Mouse (Mus musculus): ENCODE measurements around the gene Olfr1223. TPM values are rescaled to one million over a fixed set of nuclear protein-coding genes. Genes with fewer than 3 reads are reported as not detected.
"Not testable (repeated sequence)": the region's sequence is repeated elsewhere in the genome, so short reads cannot be mapped to it uniquely, and the experiment has no call there.

Olfr1223 gene
- total RNA-seq (2021): not detected
- long read RNA-seq, experiment 1: 0 reads
- long read RNA-seq, experiment 2: 0 reads

- TF ChIP-seq CTCF (conservative IDR thresholded peaks at IDR 0.05): no peak
- H3K4me3 ChIP-seq: no peak within 1 kb of the TSS
- no peak within 1 kb of the TSS for H3K27ac ChIP-seq
- DNase-seq (ENCODE audit: low spot score in 2 of 2): no peak
These were observed at the start of gene Olfr1223 for GRCm38 (mm10) chr2:89151460-89151859. Olfr1223 (minus strand) TSS chr2:89151560.

- Histone ChIP-seq H3K27ac (no peak within 1 kb of the TSS), H3K4me3 (no peak within 1 kb of the TSS)
- DNase-seq (ENCODE audit: low spot score in 2 of 2): no peak
- TF ChIP-seq CTCF (conservative IDR thresholded peaks at IDR 0.05): no peak
These were observed 48.6 kb upstream of the Olfr1223 start, which contains the start of gene Olfr1226 for GRCm38 (mm10) chr2:89199948-89200347. Olfr1226 (minus strand) TSS chr2:89200048.

DNA sequence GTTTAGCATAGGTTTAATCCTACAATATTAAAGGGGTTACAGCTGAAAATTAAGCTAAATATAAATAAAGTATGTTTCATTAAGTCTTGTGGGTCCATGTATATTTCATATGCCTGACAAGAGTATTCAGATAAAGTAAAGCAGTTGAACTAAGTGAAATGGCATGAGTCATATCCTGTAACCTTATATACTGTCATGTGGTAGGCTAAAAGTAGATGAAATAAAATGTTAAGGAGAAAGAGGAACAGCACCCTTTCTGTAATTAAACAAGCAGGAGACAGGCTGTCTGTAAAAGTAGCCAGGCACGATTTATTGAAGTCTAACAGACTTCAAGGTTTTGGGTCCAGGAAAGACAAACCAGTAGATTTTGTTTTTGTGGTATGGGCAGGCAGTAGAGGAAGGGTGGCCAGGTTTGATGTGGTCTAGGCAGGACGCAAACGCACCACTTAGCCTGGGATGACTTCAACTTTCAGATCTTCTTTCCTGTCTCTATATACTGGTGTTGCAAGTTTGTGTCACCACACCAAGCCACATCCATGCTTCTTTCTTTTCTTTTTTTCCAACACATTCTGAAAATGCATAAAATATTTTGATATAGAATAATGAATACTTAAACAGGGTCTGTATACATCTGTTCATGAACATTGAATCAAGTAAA lies 45.1 kb upstream of the Olfr1223 start:
- no peak for DNase-seq (ENCODE audit: low spot score in 2 of 2)
- H3K4me3 ChIP-seq: no peak overlapping the region
- no peak for TF ChIP-seq CTCF (conservative IDR thresholded peaks at IDR 0.05)
- no peak overlapping the region for H3K27ac ChIP-seq

- TF ChIP-seq CTCF (conservative IDR thresholded peaks at IDR 0.05): no peak
- DNase-seq (ENCODE audit: low spot score in 2 of 2): no peak
- H3K4me3 ChIP-seq: no peak within 1 kb of the TSS
- no peak within 1 kb of the TSS for H3K27ac ChIP-seq
These were observed 23.2 kb upstream of the Olfr1223 start, which contains the start of gene Olfr1225 for GRCm38 (mm10) chr2:89174569-89174968. Olfr1225 (minus strand) TSS chr2:89174669.

GRCm38 (mm10) chr2:89164711-89165110 lies 13.4 kb upstream of the Olfr1223 start:
- not testable (repeated sequence) for H3K4me3 ChIP-seq; DNase-seq (ENCODE audit: low spot score in 2 of 2); H3K27ac ChIP-seq

DNA sequence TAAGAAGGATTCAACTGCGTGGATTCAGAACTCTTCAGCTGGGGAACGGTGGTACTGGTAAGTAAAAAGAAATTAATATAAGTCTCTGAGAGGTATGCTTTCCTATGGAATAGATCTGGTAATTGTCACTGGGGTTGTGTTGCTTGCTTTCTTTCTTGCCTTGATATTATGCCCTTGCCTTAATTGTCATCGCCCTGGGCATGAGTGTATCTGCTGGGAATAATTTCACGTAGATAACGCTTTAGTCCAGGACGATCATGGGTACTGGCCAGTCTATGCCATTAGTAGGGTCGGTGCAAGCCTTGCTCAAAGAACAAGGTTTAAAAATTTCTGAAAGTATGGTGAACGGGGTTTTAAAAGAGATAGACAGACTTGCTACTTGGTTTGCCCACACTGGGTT lies 12.6 kb upstream of the Olfr1223 start, which contains the start of gene Olfr1224-ps1:
Olfr1224-ps1 (minus strand) TSS at position 101 of the 400 bp plus-strand sequence.
- not testable (repeated sequence) for H3K4me3 ChIP-seq, H3K27ac ChIP-seq

GRCm38 (mm10) chr2:89132954-89133353 lies 18.4 kb downstream of the Olfr1223 start, which contains the start of gene Olfr1222:
Olfr1222 (minus strand) TSS chr2:89133054.
- no peak within 1 kb of the TSS for H3K27ac ChIP-seq
- no peak for DNase-seq (ENCODE audit: low spot score in 2 of 2)
- H3K4me3 ChIP-seq: no peak within 1 kb of the TSS
- TF ChIP-seq CTCF (conservative IDR thresholded peaks at IDR 0.05): no peak

More for the DNA sequence above, 12.6 kb upstream of the Olfr1223 start, which contains the start of gene Olfr1224-ps1:
- not testable (repeated sequence) for DNase-seq (ENCODE audit: low spot score in 2 of 2)

DNA sequence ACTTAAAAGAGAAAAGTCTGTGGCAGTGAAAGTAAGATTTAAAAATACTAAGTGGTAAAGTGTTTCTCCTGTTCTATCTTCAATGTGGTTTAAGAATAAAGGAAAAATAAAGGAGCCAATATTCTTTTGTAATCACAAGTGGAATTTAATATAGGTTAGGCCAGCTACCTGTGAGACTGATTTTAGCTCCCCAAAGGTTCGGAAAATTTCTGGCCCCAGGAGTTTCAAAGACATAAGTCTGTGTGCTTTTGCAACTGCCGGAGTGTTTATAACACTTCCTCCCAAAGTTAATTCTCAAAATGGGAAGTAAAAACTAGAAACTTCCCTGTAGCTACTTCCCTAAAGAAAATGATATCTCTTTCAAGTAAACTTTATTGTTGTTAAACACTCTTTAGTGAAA lies 34.2 kb downstream of the Olfr1223 start, which contains the start of gene Olfr1221:
Olfr1221 (minus strand) TSS at position 101 of the 400 bp plus-strand sequence.
- H3K4me3 ChIP-seq: no peak within 1 kb of the TSS
- no peak for TF ChIP-seq CTCF (conservative IDR thresholded peaks at IDR 0.05)
- no peak within 1 kb of the TSS for H3K27ac ChIP-seq
- no peak for DNase-seq (ENCODE audit: low spot score in 2 of 2)

DNA sequence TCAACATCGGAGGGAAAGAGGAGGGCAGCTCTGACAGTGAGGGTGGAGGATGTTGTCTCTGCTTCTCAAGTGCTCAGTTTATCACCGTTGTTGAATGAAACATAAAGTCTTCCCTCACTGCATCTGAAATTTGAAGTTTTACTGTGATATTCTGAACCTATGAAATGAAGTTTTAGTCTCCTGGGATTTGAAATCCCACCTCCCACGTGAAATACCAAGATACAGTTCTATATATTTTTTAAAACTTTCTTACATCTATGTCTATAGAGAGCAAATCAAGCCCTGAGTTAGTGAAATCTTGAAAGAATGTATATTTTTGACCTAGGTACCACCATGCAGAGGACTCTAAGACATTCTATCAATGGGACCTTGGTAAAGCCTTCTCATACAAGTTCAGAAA lies 44.6 kb downstream of the Olfr1223 start, which contains the start of gene Olfr1220:
Olfr1220 (minus strand) TSS at position 101 of the 400 bp plus-strand sequence.
- H3K27ac ChIP-seq: no peak within 1 kb of the TSS
- no peak for TF ChIP-seq CTCF (conservative IDR thresholded peaks at IDR 0.05)
- no peak for DNase-seq (ENCODE audit: low spot score in 2 of 2)

GRCm38 (mm10) chr2:89105651-89106050 lies 45.7 kb downstream of the Olfr1223 start:
- no peak overlapping the region for H3K27ac ChIP-seq
- DNase-seq (ENCODE audit: low spot score in 2 of 2): no peak
- no peak for TF ChIP-seq CTCF (conservative IDR thresholded peaks at IDR 0.05)

More for the DNA sequence above, 44.6 kb downstream of the Olfr1223 start, which contains the start of gene Olfr1220:
- no peak within 1 kb of the TSS for H3K4me3 ChIP-seq

DNA sequence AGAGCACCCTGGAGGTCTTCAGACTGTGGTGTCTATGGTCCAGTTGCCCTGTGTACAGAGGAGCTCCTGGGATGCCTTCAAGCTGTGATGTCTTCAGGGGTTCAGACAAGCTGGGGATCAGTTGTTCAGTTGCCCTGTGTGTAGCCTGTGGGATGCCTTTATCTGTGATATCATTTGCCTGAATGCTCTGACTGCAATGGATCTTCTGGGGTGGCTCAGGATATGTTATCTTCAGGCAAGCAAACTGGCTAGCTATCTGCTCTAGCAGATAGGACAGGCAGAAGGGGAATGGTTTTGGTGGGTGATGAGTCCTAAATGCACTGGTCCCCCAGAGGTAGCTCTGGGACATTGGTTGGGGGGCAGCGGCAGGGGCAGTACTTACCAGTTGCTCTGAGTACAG lies 57.5 kb downstream of the Olfr1223 start:
- TF ChIP-seq CTCF (conservative IDR thresholded peaks at IDR 0.05): no peak
- H3K27ac ChIP-seq: no peak overlapping the region
- DNase-seq (ENCODE audit: low spot score in 2 of 2): no peak
- no peak overlapping the region for H3K4me3 ChIP-seq

More at GRCm38 (mm10) chr2:89105651-89106050, 45.7 kb downstream of the Olfr1223 start:
- H3K4me3 ChIP-seq: no peak overlapping the region

Other genes with a start within 250 kb of the Olfr1223 start
- not detected for gene Olfr1208, start 249.2 kb downstream of the Olfr1223 start, total RNA-seq (2021)
- gene Olfr1209, start 236.4 kb downstream of the Olfr1223 start, total RNA-seq (2021): not detected
- not detected for gene Olfr1211, start 213.4 kb downstream of the Olfr1223 start, total RNA-seq (2021)
- not detected for gene Olfr1212, start 197.6 kb downstream of the Olfr1223 start, total RNA-seq (2021)
- gene Gm13762, start 171.3 kb downstream of the Olfr1223 start, total RNA-seq (2021): not detected
- not detected for gene Olfr1214, start 158.9 kb downstream of the Olfr1223 start, total RNA-seq (2021)
- not detected for gene Olfr1215, start 144.6 kb downstream of the Olfr1223 start, total RNA-seq (2021)
- not detected for gene Olfr1216, start 133.2 kb downstream of the Olfr1223 start, total RNA-seq (2021)
- not detected for gene Olfr1217, start 119.5 kb downstream of the Olfr1223 start, total RNA-seq (2021)
- not detected for gene Olfr1218, start 90.4 kb downstream of the Olfr1223 start, total RNA-seq (2021)
- gene Olfr1219, start 68.0 kb downstream of the Olfr1223 start, total RNA-seq (2021): not detected
- gene Olfr1220, start 44.7 kb downstream of the Olfr1223 start, total RNA-seq (2021): not detected
- not detected for gene Olfr1221, start 34.3 kb downstream of the Olfr1223 start, total RNA-seq (2021)
- gene Olfr1222, start 18.5 kb downstream of the Olfr1223 start, total RNA-seq (2021): not detected
- not detected for gene Olfr1224-ps1, start 12.5 kb upstream of the Olfr1223 start, total RNA-seq (2021)
- not detected for gene Olfr1225, start 23.1 kb upstream of the Olfr1223 start, total RNA-seq (2021)
- gene Olfr1226, start 48.5 kb upstream of the Olfr1223 start, total RNA-seq (2021): not detected
- not detected for gene Olfr1228, start 102.5 kb upstream of the Olfr1223 start, total RNA-seq (2021)
- not detected for gene Olfr1229, start 136.5 kb upstream of the Olfr1223 start, total RNA-seq (2021)
- gene Olfr1230, start 145.7 kb upstream of the Olfr1223 start, total RNA-seq (2021): not detected
- not detected for gene Olfr1231, start 155.5 kb upstream of the Olfr1223 start, total RNA-seq (2021)
- not detected for gene Olfr1232, start 178.1 kb upstream of the Olfr1223 start, total RNA-seq (2021)
- gene Olfr1233, start 190.8 kb upstream of the Olfr1223 start, total RNA-seq (2021): not detected
- gene Olfr1234, start 213.3 kb upstream of the Olfr1223 start, total RNA-seq (2021): not detected

Measured in layer of hippocampus, adult 2 months (tissue).